Mouse (Mus musculus) cerebellum, postnatal 4 days (tissue): ENCODE data around the gene Kif5c.

Experiments used
- DNase-seq, 2 experiments: peaks; one replicate each; pipeline ENCODE4 v3.0.0; 2022; ENCODE audit warnings: low spot score in 2 of 2, mixed read lengths in 1 of 2

Gene Kif5c

GRCm38 (mm10) chr2:49746947-49747346, 127.8 kb downstream of the Kif5c start:
- no peak for DNase-seq

GRCm38 (mm10) chr2:49747670-49748069, 128.6 kb downstream of the Kif5c start:
- DNase-seq, result no peak

- DNase-seq, result peak in 1 of 2 experiments; percentile 75
These were observed 129.7 kb downstream of the Kif5c start for GRCm38 (mm10) chr2:49748628-49749342.

GRCm38 (mm10) chr2:49749730-49750576, 130.9 kb downstream of the Kif5c start:
- no peak for DNase-seq

GRCm38 (mm10) chr2:49751544-49752210, 132.6 kb downstream of the Kif5c start:
- no peak for DNase-seq

- no peak for DNase-seq
These were observed 133.1 kb downstream of the Kif5c start for GRCm38 (mm10) chr2:49752211-49752607.

GRCm38 (mm10) chr2:49753062-49753461, 134.0 kb downstream of the Kif5c start:
- no peak for DNase-seq

GRCm38 (mm10) chr2:49755054-49755453, 136.0 kb downstream of the Kif5c start:
- DNase-seq, result no peak

- DNase-seq, result no peak
These were observed 138.5 kb downstream of the Kif5c start for GRCm38 (mm10) chr2:49757616-49758015.

- peak in 1 of 2 experiments; percentile 51 for DNase-seq
These were observed 145.3 kb downstream of the Kif5c start for GRCm38 (mm10) chr2:49764331-49764946.

GRCm38 (mm10) chr2:49768916-49769315, 149.8 kb downstream of the Kif5c start:
- DNase-seq, result no peak

GRCm38 (mm10) chr2:49770440-49770839, 151.3 kb downstream of the Kif5c start:
- no peak for DNase-seq

GRCm38 (mm10) chr2:49771172-49771571, 152.1 kb downstream of the Kif5c start:
- no peak for DNase-seq

- DNase-seq, result no peak
These were observed 154.3 kb downstream of the Kif5c start for GRCm38 (mm10) chr2:49773194-49773931.

GRCm38 (mm10) chr2:49774180-49774579, 155.1 kb downstream of the Kif5c start:
- DNase-seq, result no peak

GRCm38 (mm10) chr2:49775187-49775586, 156.1 kb downstream of the Kif5c start:
- no peak for DNase-seq

- DNase-seq, result no peak
These were observed 156.6 kb downstream of the Kif5c start for GRCm38 (mm10) chr2:49775735-49776134.

- DNase-seq, result no peak
These were observed 157.3 kb downstream of the Kif5c start for GRCm38 (mm10) chr2:49776407-49776806.

GRCm38 (mm10) chr2:49787376-49788050, 168.4 kb downstream of the Kif5c start, which contains the start of gene Lypd6b:
Gene Lypd6b, plus strand, starts transcription at chr2:49787688.
- DNase-seq, result peak in 1 of 2 experiments; percentile 18

GRCm38 (mm10) chr2:49788051-49788418, 168.9 kb downstream of the Kif5c start:
- no peak for DNase-seq

GRCm38 (mm10) chr2:49788643-49789042, 169.5 kb downstream of the Kif5c start:
- no peak for DNase-seq
